Mouse (Mus musculus): ENCODE data around the gene Gm10153.
"Not testable (repeated sequence)": the region's sequence is repeated elsewhere in the genome, so short reads cannot be mapped to it uniquely, and the experiment has no call there.

The Gm10153 gene

GRCm38 (mm10) chr7:142143506-142144010, 46.6 kb downstream of the Gm10153 start:
- not testable (repeated sequence) for DNase-seq (ENCODE audit: extremely low spot score)

GRCm38 (mm10) chr7:142140696-142141095, 49.5 kb downstream of the Gm10153 start:
- DNase-seq (ENCODE audit: extremely low spot score): no peak
